Mouse (Mus musculus) liver, postnatal 0 days (tissue): ENCODE measurements at regions not wholly inside any gene's neighbourhood (a gene's known extent, or its start where the extent isn't known, plus 50 kb on each side); places are given as distances from the start of the nearest gene placed in this dataset.

Experiments used
- CTCF ChIP-seq: sonication (generic); IDR thresholded peaks from 2 replicates; pipeline ENCODE4 v1.5.1; 2016; ENCODE audit warnings: antibody characterized with exemption, low read depth
- EP300 ChIP-seq: IDR thresholded peaks from 2 replicates; pipeline ENCODE4 v1.6.1; 2016; ENCODE audit warnings: antibody characterized with exemption, low read depth, mild to moderate bottlenecking

DNA sequence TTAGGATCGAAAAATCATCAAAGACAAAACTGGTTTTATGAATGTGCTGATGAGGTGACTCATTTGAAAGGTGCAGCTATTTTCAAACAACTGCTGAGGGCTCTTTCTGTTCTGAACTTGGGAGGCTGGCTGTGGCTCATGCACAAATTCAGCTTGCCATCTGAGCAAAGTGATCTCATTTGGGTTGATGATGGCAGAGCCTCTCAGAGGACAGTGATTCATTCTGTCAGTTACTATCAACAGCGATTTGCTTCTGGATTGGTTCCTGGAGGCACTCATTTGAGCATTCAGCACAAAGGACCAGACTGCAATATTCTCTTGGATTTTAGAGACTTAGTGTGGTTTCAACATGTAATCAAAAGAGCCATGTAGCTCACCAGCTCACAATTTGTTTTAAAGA lies 285.8 kb upstream of the Ell2 start:
- no peak for TF ChIP-seq CTCF
- TF ChIP-seq EP300: no peak
